ENCODE assay signal across 8 mouse cellular contexts in genomic region chr4:100096596-100097181, GRCm38 (mm10). TPM values are rescaled to one million over a fixed set of nuclear protein-coding genes. Genes with fewer than 3 reads are reported as not detected.
DNase-seq lines count a peak whose midpoint lies in the region; ATAC-seq and TF ChIP-seq lines count a peak whose summit lies in the region.

No protein-coding gene starts in this region.

- no peaks in the 10 kb centered on the region for H3K9me3 ChIP-seq in limb, embryonic 11.5 days (ENCODE audit: control insufficient read depth, low read length)

- no peaks in the 10 kb centered on the region for H3K36me3 ChIP-seq in limb, embryonic 11.5 days (ENCODE audit: control insufficient read depth, insufficient read depth, low read length)
- no peaks in the 10 kb centered on the region for H3K36me3 ChIP-seq in myocyte (ENCODE audit: control insufficient read depth, insufficient read depth)

- DNase-seq in urinary bladder, postnatal 14 days (ENCODE audit: low spot score), result peak; percentile 10
- no peak for DNase-seq in urinary bladder, postnatal 25 days (ENCODE audit: low spot score)
- peak; percentile 69 for DNase-seq in embryo, embryonic 11 days
- DNase-seq in heart, postnatal 4 days, result peak; percentile 44
- peak; percentile 69 for DNase-seq in limb, embryonic 11.5 days (ENCODE audit: low spot score)
- no peak for DNase-seq in thymus, postnatal 14 days

- H3K79me2 ChIP-seq in myocyte (ENCODE audit: control insufficient read depth, insufficient read depth), result no peaks in the 10 kb centered on the region

- H3K27ac ChIP-seq in limb, embryonic 11.5 days (replicated peaks; ENCODE audit: low read depth, low read length), result 0 out of 2 replicates have a peak overlapping the region, but pooled peaks have one; percentile 21

- H3K4me1 ChIP-seq in limb, embryonic 11.5 days (ENCODE audit: control insufficient read depth, insufficient read depth, low read length), result peaks cover 11% of the 10 kb centered on the region

- peak overlapping the region; percentile 70 for H3K4me3 ChIP-seq in limb, embryonic 11.5 days (ENCODE audit: low read depth, low read length)
- H3K4me3 ChIP-seq in myocyte, result no peak overlapping the region

- H3K9ac ChIP-seq in limb, embryonic 11.5 days (ENCODE audit: low read length), result peak overlapping the region; percentile 85

- H3K4me2 ChIP-seq in limb, embryonic 11.5 days (ENCODE audit: low read depth, severe bottlenecking), result peak overlapping the region; percentile 82
- peak overlapping the region; percentile 93 for H3K4me2 ChIP-seq in myocyte (ENCODE audit: low read depth)

- H3K27me3 ChIP-seq in limb, embryonic 11.5 days (ENCODE audit: control insufficient read depth, insufficient read depth, low read length), result no peaks in the 10 kb centered on the region; the same call in 1 of the 2 replicates
- H3K27me3 ChIP-seq in myocyte (ENCODE audit: control insufficient read depth, insufficient read depth, insufficient read length), result peaks cover 21% of the 10 kb centered on the region

- WGBS in limb, embryonic 11.5 days, result under 1% methylated on average over 21 of the region's 21 CpGs

- H3ac ChIP-seq in myocyte (ENCODE audit: control insufficient read depth, insufficient read length), result peak overlapping the region; percentile 10

- no peak for ATAC-seq in limb, embryonic 11.5 days (ENCODE audit: insufficient number of reproducible peaks, low FRiP score, low TSS enrichment, low read depth)
- no peak for ATAC-seq in erythroid progenitor cell, adult 5-6 weeks (replicated peaks; ENCODE audit: low FRiP score, poor library complexity, severe bottlenecking)

- TF ChIP-seq POLR2A in myocyte (IDR thresholded peaks at IDR 0.05; ENCODE audit: insufficient read length, low read depth), result no peak

TF ChIP-seq in myocyte, 11 proteins besides CTCF, POLR2A, EP300 and RAD21:
- TF ChIP-seq TCF3 (IDR thresholded peaks at IDR 0.05; ENCODE audit: insufficient read length, low read depth) (no peak), E2F4 (IDR thresholded peaks at IDR 0.05; ENCODE audit: insufficient read depth) (no peak), USF1 (IDR thresholded peaks at IDR 0.05; ENCODE audit: low read depth) (no peak), SRF (IDR thresholded peaks at IDR 0.05; ENCODE audit: control insufficient read depth, insufficient read length, low read depth) (no peak), REST (IDR thresholded peaks at IDR 0.05; ENCODE audit: insufficient read depth, insufficient read length) (no peak), MYOG (IDR thresholded peaks at IDR 0.05; ENCODE audit: control insufficient read depth in 1 of 3, insufficient read depth in 1 of 3, insufficient read length in 2 of 3, low read depth in 2 of 3) (no peak), MAX (IDR thresholded peaks at IDR 0.05; ENCODE audit: low read depth) (no peak), POLR2AphosphoS2 (IDR thresholded peaks at IDR 0.05; ENCODE audit: insufficient read length, low read depth) (no peak), MYOD1 (IDR thresholded peaks at IDR 0.05; ENCODE audit: control insufficient read depth in 1 of 3, insufficient read length in 2 of 3, low read depth in 2 of 3) (no peak), TCF12 (IDR thresholded peaks at IDR 0.05; ENCODE audit: insufficient read depth, poor library complexity, severe bottlenecking) (no peak), CEBPB (IDR thresholded peaks at IDR 0.05; ENCODE audit: insufficient read depth, poor library complexity, severe bottlenecking) (no peak)

RNA-seq across cellular contexts. Expression of gene Ror1, which starts 1.1 kb away (rescaled TPM):
- 10 to 100 TPM; 28.9 to 37.2 TPM for total RNA-seq in heart, postnatal 4 days (2021)
- 12.6 and 12.8 TPM in 2 replicates for polyA plus RNA-seq in limb, embryonic 11.5 days (2014; fragmentation: Nextera tagmentation; extraction: Ambion mirVana)
- polyA plus RNA-seq in myocyte (2012; fragmentation: generic; extraction: Trizol), result 0.06 TPM
- not detected in 2 replicates for total RNA-seq in erythroid progenitor cell, adult 5-6 weeks (2015; ENCODE audit: low replicate concordance)
- not detected in 2 replicates for total RNA-seq in erythroid progenitor cell, adult 5-6 weeks (2017; ENCODE audit: low replicate concordance)

Comparison
In these comparisons a context has a peak if more than half of its experiments do, and no peak if none do; other contexts are left out.
1. DNase-seq: peak in urinary bladder, postnatal 14 days (single experiment), embryo, embryonic 11 days (single experiment), heart, postnatal 4 days (single experiment) and limb, embryonic 11.5 days (single experiment); none in urinary bladder, postnatal 25 days (single experiment) and thymus, postnatal 14 days (single experiment).
2. RNA of gene Ror1, which starts 1.1 kb away (total RNA-seq): 28.9 to 37.2 TPM in heart, postnatal 4 days; not detected in erythroid progenitor cell, adult 5-6 weeks; every median in the first group is over 10 times any median in the second.